Mouse (Mus musculus): Measurements from ENCODE around the gene Slc25a54.

DNA sequence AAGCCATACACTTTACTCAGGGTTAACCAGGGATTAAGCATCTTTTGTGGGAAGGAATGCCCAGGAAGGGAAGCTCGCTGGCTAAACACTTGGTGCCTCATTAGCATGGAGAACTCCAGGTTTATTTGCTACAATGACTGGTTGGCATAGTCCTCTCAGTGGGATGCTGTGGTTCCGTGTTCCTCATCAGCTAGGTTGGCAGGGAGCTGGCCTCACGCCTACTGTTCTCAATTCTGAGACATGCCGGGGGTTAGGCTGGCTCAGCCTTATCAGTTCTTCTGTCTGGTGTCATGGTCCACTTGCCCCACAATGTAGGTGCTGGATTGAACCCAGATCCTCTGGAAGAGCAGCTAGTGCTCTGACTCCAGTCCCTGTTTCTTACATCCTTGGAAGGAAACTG lies 72.3 kb downstream of the Slc25a54 start:
- TF ChIP-seq CTCF (IDR thresholded peaks at IDR 0.05; ENCODE audit: low read depth) = no peak
- no peak for TF ChIP-seq EP300 (IDR thresholded peaks at IDR 0.05; ENCODE audit: low read depth)

Data from heart, postnatal 0 days (tissue).